Mouse (Mus musculus) left cerebral cortex, adult 9 months (tissue): ENCODE measurements around the gene Cep350.
A peak's percentile ranks its signal among the peaks of the same experiment; 100 is the strongest.
"Not testable (repeated sequence)": the region's sequence is repeated elsewhere in the genome, so short reads cannot be mapped to it uniquely, and the experiment has no call there.

Experiments
- DNase-seq, 2 experiments: peaks; one replicate each; pipeline ENCODE4 v3.0.0; 2022; ENCODE audit warnings: low spot score in 2 of 2

Gene Cep350

GRCm38 (mm10) chr1:155886846-155887245, 86.2 kb downstream of the Cep350 start:
- no peak for DNase-seq

- DNase-seq, result not testable (repeated sequence)
Observed at GRCm38 (mm10) chr1:155882646-155883231, 90.3 kb downstream of the Cep350 start.

GRCm38 (mm10) chr1:155879596-155879995, 93.5 kb downstream of the Cep350 start:
- no peak for DNase-seq

- DNase-seq, result no peak
Observed at GRCm38 (mm10) chr1:155862967-155863366, 110.1 kb downstream of the Cep350 start.

GRCm38 (mm10) chr1:155854926-155855702, 117.9 kb downstream of the Cep350 start:
- DNase-seq, result no peak

GRCm38 (mm10) chr1:155853009-155853408, 120.0 kb downstream of the Cep350 start:
- no peak for DNase-seq

- DNase-seq, result no peak
Observed at GRCm38 (mm10) chr1:155844235-155844634, 128.8 kb downstream of the Cep350 start.

- no peak for DNase-seq
Observed at GRCm38 (mm10) chr1:155843538-155843937, 129.5 kb downstream of the Cep350 start.

- DNase-seq, result no peak
Observed at GRCm38 (mm10) chr1:155835667-155836066, 137.4 kb downstream of the Cep350 start.

GRCm38 (mm10) chr1:155833610-155834009, 139.4 kb downstream of the Cep350 start:
- DNase-seq, result no peak

- no peak for DNase-seq
Observed at GRCm38 (mm10) chr1:155831958-155832357, 141.1 kb downstream of the Cep350 start.

- DNase-seq, result no peak
Observed at GRCm38 (mm10) chr1:155830861-155831260, 142.2 kb downstream of the Cep350 start.

GRCm38 (mm10) chr1:155827703-155828295, 145.3 kb downstream of the Cep350 start:
- no peak for DNase-seq

- DNase-seq, result no peak
Observed at GRCm38 (mm10) chr1:155826803-155827395, 146.2 kb downstream of the Cep350 start.

GRCm38 (mm10) chr1:155825940-155826716, 146.9 kb downstream of the Cep350 start:
- DNase-seq, result no peak

GRCm38 (mm10) chr1:155820646-155821045, 152.4 kb downstream of the Cep350 start:
- DNase-seq, result no peak

GRCm38 (mm10) chr1:155816167-155816566, 156.9 kb downstream of the Cep350 start:
- DNase-seq, result no peak

- DNase-seq, result peak; percentile 47 to 76
Observed at GRCm38 (mm10) chr1:155812581-155813499, 160.2 kb downstream of the Cep350 start, which contains the start of gene Qsox1. TSS of gene Qsox1 (minus strand) at chr1:155812889.

GRCm38 (mm10) chr1:155811995-155812580, 161.0 kb downstream of the Cep350 start:
- DNase-seq, result no peak

- DNase-seq, result no peak
Observed at GRCm38 (mm10) chr1:155810616-155811015, 162.4 kb downstream of the Cep350 start.
